Mouse (Mus musculus) frontal cortex, postnatal 10 days (tissue): ENCODE measurements around the gene Adamtsl1.

ENCODE experiments used
- DNase-seq, 2 experiments: peaks; one replicate each; pipeline ENCODE4 v3.0.0; 2022; ENCODE audit warnings: low spot score in 2 of 2, mixed read lengths in 1 of 2

Adamtsl1 gene

DNA sequence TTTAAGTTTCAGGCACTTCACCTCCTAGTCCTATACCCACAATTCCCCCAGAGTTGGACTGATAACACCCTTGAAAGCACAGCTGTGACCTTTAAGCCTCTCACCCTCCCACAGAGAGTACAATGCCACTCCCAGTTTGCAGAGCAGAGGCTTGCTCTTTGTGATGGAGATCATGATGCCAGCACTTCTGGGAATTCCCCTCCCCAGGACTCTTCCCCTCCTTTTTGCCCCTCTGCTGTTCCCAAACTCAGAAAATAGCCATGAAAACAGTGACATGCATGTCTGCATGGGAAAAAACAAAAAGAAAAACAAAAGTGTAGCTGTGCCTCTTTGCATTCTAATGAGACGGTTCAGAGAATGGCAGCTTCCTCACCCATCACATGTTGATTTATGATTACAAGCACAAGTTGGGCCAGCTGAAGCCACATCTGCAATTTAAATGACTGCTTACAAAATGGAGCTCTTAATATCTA, 669.8 kb downstream of the Adamtsl1 start:
- no peak for DNase-seq

DNA sequence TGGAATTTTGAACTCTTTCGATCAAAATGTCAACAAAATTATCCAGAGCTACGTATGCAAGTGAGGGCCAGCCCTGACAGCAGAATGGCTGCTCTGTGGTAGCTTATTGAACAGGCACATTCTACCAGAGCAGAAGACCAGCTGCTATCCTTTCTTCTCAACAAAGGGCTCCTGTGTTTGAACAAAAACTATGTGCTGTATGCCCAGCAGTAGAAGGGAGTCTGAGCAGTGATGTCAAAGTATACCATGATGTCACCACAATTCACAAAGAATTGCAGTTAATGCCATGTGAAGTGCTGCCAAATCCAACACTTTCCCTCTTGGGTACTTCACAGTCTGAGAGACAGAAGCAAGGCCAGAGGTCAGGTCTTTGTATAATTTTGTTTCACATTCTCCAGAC, 675.9 kb downstream of the Adamtsl1 start:
- no peak for DNase-seq

DNA sequence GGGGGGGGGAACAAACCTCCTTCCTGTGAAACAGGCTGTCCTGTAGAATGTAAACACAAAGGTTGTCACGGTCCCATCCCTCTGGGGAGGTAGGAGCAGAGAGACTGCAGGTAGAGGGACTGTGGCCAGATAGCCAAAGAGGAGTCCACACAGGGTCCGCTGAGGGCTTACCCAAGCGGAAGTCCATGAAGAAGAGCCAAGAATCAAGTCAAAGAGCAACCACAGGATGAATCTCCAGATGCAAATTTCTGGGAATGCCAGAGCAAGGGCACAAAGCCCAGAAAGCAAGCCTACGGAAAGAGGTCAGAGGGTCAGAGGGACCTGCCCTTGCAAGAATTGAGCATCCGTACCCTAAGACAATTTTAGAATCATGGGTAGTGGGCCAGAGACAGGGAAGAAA, 677.2 kb downstream of the Adamtsl1 start:
- DNase-seq = no peak

DNA sequence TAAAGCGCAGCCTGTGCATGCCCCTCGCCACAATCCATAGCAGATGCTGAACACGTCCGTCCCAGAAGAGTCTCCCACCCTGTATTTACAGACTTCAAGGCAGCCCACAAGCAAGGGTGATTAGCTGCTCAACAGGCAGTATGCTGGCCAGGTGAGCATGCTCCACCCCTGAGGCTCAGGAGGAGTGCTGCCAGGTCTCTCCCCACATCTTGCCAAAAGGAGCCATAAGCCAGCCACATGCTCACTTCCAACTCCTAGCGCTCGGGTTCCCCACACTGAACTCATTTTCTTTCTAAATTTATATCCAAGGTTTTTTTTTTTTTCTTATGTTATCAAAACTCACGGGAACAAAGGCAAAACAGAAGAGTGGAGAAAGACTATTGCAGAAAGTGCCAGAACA, 687.8 kb downstream of the Adamtsl1 start:
- no peak for DNase-seq

DNA sequence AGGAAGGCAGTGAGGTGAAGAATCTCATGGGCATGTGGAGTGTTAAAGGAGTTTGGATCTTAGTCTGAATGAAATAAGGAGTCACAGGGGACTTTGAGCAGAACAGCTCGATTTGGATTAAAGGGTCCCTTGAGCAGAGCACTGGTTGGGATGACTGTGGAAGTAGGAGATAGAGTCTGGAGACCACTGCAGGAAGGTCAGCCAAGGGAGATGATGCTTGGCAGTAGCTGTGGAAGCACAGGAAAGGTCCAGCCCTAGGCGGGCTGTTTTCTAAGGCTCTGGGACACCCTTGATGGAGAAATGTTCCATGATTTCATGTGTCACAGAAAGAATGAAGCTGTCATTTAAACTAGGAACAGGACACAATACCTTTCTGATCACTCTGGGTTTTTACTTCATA, 689.3 kb downstream of the Adamtsl1 start:
- no peak for DNase-seq

DNA sequence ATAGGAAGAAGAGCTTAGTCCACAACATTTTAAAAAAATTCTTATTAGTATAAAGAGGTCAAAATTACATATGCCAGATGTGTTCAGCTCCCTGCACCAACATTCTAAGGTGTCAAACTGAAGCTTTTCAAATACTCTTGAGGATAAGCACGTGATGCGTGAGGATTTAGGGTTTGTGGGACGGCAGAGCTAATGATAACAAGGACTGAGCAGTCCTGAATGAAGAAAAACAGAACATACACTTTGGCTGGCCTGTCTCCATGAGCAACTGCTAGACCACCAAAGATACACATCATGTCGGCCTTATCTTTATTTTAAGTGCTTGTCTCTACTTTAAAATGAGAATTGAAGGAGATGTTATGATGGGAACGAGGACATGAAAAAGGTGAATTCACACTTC, 710.9 kb downstream of the Adamtsl1 start:
- DNase-seq = no peak

DNA sequence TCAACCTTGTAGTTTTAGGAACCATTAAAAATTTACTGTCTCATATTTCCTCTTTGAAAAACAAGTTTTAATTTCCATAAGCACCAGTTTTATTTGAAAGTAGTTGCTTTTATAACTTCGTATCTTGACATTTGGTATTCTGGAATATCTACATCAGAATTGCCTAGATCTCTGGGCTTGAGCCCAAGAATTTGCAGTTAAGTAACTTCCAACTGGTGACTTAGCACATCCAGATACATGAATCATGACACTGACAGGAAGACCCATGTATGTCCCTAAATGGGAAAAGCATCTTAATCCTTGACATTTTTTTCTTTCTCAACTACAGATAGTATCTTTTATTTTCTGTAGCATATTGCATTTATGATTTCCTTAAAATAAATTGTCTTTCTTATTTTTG, 713.1 kb downstream of the Adamtsl1 start:
- DNase-seq = no peak

DNA sequence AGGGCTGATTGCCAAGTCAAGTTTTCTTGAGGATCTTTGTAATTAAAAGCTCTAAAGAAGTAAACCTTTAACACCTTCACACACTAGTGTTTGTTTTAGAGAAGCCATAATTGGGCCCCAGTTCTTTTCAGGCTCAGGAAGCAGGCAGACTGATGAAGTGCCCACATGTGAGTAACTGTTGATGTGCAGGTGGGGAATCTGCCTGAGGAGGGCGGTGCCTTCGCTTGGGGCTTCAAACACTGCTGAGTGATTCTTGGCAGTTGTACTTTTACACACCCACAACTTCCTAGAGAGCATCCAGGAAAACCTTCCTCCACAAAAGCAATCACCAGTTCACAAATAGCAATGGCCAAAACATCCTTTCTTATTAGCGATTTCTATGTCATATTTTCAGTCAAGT, 719.2 kb downstream of the Adamtsl1 start:
- no peak for DNase-seq

DNA sequence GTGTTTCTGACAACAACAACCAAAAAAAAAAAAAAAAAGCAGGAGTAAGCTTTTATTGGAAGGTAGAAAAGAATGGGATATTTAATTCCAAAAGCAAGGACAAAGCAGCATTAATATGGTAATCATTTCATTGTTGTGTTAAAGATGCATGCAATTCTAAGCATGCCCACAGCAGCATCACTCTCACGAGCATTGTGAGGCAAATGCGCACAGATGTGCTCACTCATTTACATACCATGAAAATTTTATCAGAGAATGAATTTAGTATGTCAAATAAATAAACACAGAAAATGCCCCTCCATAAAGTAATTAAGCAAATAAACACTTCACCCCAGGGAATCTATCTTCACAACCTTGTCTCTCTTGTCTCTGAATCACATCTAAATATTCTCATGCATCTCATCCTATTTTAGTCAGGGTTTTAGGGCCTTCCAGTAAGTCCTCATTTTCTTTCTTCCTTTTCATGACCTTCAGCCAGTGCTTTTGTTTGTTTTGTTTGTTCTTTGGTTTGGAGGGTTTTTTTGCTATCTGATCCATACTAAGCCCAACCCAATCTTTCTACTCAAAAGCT, 728.0 kb downstream of the Adamtsl1 start:
- DNase-seq = no peak

DNA sequence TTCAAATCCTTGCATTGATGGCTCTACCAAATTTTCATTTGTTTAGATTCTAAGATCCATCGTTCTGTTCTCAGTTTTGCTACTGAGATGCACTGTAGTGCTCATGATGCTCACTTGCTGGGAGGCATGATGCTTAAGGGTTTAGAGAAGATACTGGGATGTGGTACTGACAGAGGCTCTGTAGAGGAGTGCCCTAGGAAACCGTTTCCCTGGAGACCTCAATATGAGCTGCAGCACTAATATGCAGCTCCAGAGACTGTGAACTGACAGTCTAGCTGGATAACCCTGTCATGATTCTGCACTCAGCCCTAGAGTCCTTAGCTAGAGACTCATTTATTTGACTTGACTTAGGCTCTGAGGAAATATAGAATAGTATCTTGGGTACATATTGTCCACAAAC, 756.1 kb downstream of the Adamtsl1 start:
- DNase-seq = no peak

DNA sequence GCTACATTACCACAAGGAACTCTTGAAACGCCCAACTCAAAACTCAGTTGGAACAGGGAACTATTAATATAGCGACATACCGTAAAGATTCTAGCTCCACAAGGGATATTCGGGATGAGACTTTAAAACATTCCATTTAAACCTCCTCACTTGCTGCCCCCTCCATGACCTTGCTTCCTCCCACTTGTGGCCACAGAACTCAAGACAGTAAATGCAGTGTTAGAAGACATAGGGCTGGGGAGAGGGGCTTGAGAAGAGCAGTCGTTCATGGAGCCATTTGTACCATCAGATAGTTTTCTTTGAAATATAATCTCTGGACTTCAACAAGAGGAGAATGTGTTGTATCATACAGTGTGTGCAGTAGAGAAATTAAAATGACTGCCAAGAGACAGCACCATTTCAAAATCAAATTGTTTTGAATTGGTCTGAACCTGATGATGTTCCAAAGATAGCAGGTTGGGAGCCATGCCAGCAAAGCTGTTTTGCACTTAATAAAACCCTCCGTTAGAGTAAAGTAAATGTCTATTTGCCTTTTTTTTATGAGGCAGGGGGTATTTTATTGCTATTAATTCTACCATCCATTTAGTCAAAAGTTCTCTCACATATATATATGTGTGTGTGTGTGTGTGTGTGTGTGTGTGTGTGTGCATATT, 759.9 kb downstream of the Adamtsl1 start:
- DNase-seq = no peak

DNA sequence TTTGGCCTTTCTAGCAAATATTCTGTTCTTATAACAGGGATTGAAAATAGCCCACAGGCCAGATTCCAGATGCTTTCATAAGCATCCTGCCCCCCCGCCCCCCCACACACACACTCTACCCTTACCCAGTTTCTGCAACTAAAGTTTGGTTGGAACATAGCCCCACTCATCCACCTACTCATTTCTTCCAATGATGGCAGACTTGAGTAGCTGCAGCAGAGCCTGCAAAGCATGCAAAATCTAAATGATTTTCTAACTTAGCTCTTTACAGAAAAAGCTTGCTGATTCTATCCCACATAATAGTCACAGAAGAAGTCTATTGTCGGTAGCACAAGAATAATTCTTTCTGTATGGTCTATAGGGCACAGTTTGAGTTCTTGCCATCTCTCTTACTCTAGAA, 760.7 kb downstream of the Adamtsl1 start:
- no peak for DNase-seq

DNA sequence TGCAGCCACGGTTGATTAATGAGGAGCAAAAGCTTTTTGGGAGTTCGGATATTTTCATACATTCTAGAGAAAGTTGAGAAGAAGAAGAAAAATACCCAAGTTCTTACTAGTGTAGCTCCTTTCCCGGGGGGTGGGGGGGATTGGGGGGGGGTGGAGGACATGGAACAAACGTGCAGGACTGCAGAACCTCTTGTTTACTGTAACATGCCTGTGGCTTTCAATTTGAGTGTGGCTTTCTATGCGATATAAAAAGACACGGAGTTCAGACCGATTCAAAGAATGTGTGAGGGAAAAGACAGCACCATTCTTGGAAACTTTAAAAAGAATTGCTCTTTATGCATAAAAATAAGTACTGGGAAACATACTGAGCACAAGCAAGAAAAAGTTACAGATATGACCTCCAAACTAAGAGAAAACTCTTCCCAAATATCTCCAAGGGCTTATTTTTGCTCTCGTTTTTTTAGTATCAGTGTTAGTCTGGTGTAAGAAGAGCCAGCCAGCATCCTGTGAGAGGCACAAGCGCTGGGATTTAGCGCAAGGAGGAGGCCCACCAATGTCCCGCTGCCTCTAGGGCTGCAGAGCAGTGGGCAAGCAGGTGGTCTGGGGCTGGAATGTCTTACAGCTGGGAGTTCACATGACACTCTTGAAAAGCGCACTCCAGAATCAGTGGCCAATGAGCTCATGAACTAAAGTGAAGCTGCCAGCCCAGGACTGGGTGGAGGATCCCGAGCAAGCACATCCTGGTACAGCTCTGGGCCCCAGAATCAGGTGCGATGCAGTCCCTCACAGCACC, 762.2 kb downstream of the Adamtsl1 start:
- DNase-seq = no peak

DNA sequence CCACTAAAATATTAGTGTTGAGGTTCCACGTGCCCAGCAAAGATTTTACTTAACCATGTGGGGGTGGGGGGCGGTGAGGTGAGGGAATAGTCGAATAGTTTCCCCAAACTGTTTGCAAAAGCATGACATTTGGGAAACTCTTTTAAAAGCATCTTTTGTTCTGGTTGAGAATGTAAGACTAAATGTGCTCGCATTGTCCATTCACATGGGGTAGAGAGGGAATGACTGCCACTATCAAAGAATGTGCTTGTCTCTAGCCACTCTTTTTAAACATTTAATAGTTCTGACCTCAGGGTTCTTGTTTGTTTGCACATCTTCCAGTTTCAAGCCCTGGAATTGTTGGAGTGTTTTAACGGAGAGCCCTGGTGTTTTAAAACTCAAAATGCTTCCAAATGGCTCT, 764.6 kb downstream of the Adamtsl1 start:
- DNase-seq = no peak

DNA sequence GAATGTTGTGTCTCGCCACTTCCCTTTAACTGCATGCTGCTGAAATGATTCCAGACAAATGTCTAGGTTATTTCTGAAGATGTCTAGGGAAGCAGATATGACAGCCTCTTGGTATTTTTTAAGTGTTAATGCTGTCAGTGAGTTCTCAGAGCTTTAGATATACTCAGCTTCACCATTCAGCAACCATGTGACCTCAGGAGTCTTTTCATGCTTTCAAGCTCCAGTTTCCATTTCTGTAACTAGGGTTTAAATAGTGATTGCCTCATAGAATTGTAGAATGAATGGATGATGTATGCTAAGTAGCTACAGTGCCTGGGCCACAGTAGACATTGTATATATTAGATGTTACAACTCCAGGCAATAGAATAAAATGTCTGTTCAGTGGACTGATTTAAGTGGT, 772.6 kb downstream of the Adamtsl1 start:
- no peak for DNase-seq

DNA sequence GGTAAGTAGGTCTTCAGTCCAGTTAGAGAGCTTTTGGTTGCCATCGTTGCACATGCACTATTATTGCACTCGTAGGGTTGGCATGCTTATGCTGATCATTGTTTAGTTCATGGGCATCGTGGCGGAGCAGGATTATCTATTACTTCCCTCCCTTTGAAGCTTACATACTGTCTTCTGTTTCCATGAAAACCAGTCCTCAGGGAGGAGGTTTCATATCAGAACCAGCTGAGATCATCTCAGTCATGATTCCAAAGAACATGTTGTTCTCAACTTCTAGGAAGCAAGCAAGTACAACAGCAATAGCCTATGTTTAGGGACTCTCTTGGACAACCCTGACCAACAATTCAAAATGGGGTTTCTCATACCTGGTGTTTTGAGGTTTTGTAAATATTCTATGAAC, 774.3 kb downstream of the Adamtsl1 start:
- DNase-seq = no peak

DNA sequence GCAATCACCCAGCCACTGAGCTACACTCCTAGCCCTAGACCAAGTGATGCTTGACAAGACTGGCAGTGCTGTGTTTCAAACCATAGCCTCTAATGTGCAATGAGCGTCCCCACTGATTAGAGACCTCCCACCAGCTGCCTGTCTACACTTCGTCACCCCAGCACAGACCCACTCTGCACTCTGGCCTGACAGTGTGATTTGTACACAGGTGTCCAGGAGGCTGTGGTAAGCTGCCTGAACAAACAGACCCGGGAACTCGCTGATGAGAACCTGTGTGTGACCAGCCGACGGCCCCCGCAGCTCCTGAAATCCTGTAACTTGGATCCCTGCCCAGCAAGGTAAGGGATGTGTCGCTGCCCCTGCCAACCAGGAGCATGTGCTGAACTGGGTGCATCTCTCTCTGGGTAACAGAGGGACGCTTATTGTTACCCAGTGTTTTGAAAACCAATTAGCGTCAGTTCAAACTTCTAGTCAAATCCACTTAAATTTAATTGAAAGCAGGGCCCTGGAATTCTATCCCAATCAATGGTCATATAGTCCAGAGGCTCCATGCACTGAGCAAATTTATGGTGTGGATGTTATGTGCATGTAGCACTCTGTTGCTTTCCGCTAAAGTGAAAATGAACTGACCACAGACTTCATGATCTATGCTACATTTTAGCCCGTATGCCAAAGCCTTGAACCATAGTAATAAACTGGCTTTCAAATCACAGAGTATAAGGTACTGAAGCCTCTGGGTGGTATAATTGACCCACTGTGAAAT, 775.7 kb downstream of the Adamtsl1 start:
- DNase-seq = no peak

DNA sequence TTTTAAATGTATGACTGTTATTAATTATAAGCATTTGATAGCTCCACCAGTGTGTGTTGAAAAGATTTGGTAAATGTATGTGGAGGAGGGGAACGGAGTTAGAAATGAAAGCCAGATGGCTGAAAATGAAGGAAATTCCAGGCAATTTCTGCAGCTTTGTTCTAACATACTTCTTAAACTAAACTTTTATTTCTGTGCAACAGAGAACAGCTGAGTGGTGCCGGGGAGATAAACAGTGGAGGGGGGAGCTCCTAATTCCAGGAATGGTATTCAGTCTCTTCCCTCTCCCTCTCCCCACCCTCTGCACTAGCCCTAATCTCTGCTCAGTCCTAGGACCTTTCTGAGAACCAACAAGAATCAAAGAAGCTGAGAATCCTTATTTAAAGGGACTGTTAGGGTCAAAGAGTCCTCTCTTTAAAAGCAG, 780.9 kb downstream of the Adamtsl1 start:
- no peak for DNase-seq

DNA sequence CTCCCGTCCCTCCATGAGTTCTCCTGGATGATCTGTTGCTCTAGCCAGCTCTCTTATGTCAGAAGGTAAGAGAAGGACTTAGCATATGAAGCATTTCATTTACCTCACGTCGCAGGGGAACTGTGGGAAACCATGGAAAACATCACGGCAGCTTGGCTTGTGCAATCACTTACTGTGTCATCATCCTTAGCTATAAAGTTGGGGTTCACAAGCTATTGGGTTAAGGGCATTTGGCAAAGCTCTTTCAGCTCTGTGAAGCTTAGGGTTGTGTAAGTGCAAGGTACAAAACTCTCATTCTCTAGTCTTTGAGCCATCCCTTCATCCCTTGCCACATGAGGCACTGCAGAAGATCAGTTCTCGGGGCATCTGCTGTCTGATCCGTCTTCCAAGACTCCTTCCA, 787.5 kb downstream of the Adamtsl1 start:
- no peak for DNase-seq

DNA sequence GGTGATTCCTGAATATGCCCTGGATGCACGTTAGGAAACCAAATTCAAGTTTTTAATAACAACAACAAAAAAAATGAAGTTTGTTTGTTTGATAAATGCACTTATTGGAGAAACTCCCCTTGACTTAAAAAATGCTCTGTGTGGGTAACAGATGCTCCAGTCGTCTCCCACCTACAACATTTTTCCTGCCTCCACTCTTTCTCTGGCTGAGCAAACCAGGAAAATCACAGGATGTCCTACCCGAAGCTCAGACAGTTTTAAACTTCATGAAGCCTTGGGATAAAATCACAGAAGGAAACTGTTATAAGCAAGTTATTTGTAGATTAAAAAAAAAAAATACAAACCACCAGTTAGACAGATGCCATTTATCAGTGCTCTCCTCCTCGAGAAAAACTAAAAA, 788.1 kb downstream of the Adamtsl1 start:
- DNase-seq = no peak

DNA sequence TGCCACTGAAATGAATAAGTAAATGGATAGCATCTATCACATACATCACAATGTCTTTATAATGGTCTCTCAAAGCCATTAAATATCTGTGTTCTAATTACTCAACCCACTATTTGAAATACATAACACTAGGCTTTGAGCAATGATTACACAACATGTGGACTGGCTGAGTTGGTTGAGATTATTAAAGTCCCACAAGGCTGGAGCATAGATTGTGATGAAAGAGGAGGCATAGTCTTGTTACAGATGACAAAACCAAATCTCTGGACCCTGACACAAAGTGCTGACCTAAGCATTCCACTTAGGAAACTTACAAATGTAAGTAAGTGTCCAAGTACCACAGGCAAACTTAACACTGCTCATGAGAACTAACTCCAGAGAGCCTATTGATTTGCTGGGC, 792.8 kb downstream of the Adamtsl1 start:
- no peak for DNase-seq

DNA sequence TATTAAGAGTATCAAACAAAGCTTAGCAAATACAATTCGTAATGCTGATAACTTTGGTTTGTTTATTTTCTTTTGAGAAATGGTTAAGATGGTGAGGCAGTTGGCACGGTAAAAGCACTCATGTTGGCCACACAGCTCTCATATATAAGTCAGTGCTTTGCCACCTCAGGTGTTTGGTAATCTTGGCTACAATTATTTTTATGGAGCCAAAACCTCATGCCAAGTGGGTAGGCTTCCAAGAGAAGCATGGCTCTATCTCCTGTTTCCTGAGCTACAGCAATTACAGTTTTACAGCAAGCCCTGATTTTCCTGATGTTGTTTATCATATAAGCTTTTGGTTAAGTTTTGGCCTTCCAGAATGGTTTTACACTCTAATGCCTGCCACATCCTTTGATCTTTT, 795.2 kb downstream of the Adamtsl1 start:
- no peak for DNase-seq
